Mouse (Mus musculus): ENCODE measurements around the gene Atp8a2.
A peak's percentile ranks its signal among the peaks of the same experiment; 100 is the strongest.
"Not testable (repeated sequence)": the region's sequence is repeated elsewhere in the genome, so short reads cannot be mapped to it uniquely, and the experiment has no call there.

Gene Atp8a2

GRCm38 (mm10) chr14:59638906-59639703, 557.9 kb downstream of the Atp8a2 start:
- DNase-seq, result no peak

DNA sequence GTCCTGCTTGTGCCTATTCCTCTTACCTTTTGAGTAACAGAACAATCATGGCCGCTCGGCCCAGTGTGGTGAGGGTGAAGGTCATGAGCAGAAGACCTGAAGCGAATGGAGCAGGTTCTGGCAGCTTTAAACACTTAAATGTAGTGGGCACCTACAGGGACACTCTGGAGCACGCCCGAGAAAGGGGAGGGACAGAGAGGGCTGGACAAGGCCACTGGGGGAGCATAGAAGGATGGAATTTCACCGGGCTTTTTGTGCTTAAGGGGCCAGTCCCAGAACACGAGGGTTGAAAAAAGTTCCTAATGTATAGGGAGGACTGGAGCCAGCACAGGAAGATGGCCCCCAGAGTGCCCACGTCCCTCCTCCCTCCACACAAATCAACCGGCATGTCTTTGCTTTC, 563.0 kb downstream of the Atp8a2 start:
- no peak for DNase-seq

GRCm38 (mm10) chr14:59633295-59633898, 563.6 kb downstream of the Atp8a2 start:
- no peak for DNase-seq

DNA sequence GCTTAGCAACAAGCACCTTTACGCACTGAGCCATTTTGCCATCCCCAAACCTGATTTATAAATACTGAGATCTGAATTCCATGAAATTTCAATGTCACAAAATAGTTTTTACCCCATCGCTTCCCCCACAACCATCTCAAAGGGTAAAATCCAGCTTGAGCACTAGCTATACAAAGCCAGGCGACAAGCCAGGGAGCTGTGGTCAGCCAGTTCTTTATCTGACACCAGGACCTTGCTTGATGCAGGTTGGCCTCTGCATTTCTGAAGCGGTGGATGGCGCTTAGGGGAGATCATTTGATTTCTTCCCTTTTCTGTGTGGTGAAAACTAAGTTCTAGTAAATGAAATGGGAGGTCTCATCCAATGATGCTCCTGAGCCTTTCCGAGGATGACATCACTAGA, 564.9 kb downstream of the Atp8a2 start:
- DNase-seq, result no peak

GRCm38 (mm10) chr14:59630096-59630495, 566.9 kb downstream of the Atp8a2 start:
- no peak for DNase-seq

DNA sequence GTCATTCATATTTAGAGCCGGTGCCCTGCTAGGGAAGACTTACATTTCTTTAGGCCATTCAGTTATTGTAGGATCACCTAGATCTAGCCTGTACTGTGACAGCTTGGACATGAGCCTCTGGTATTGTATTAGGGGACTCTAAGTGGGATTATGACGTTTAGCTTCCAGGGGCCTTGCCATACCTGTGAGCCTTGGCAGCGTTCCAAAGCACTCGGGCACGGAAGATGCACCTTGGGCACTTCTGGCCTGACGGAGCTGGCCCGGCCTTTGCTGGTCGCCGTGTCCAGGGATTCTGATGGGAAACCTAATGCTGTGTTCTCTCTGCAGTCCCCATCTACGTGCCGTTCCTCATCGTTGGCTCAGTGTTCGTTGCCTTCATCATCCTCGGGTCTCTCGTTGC, 567.7 kb downstream of the Atp8a2 start:
- DNase-seq, result no peak

- DNase-seq, result no peak
These were observed 569.2 kb downstream of the Atp8a2 start for GRCm38 (mm10) chr14:59627823-59628222.

- DNase-seq, result no peak
These were observed 569.8 kb downstream of the Atp8a2 start for GRCm38 (mm10) chr14:59627142-59627680.

DNA sequence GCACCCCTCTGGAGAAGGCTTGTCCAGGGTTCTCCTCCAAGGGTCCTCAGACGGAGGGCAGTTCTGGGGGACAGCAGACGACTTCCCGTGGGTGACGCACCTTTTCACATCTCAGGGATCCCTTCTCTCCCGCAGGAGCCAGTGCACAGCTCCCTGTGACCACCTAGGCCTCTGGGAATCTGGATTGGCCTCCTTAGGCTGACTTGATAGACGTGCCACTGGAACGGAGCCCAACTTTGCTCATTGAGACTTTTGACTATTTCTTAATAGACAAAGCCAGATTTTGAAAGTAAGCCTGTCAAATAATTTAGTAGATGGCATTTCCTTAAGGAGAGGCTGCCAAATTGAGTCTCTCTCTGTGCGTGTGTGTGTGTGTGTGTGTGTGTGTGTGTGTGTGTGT, 570.3 kb downstream of the Atp8a2 start:
- no peak for DNase-seq

GRCm38 (mm10) chr14:59625806-59626364, 571.1 kb downstream of the Atp8a2 start:
- DNase-seq, result no peak

DNA sequence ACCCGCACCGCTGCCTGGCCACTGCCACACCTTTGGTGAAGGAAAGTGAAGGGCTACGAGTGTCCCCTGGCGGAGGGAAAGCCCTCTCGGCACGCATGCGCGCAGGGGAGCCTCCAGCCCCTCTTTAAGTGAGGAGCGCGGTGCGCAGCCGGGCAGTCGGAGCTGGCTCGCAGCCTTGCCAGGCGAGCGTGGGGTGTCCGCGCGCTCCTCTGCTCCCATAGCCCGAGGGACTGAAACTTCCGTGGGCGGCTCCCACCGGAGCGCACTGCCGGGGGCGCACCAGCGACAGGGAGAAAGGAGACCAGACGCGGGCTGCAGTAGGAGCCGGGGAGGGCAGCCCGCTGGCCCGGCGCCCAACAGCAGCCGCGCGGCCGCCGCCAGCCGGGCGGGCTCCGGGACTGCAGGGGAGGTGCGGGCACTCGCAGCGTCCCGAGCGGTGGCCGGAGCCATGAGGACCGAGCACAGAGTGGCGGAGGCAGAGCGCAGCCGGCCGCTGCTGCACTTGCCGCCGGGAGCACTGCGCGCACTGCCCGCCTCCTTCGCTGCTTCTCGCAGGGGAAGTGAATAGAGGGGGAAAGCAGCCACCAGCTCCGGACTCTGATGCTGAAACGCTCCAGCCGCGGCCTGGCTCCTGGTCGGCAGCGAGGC, 571.7 kb downstream of the Atp8a2 start, which contains the start of gene Shisa2:
Gene Shisa2, plus strand, starts transcription at position 151 of the 648 bp plus-strand sequence.
- peak; percentile 10 to 24 for DNase-seq

GRCm38 (mm10) chr14:59624326-59624885, 572.6 kb downstream of the Atp8a2 start:
- no peak for DNase-seq

- no peak for DNase-seq
These were observed 580.2 kb downstream of the Atp8a2 start for GRCm38 (mm10) chr14:59616802-59617201.

GRCm38 (mm10) chr14:59614149-59614548, 582.8 kb downstream of the Atp8a2 start:
- DNase-seq, result not testable (repeated sequence)

GRCm38 (mm10) chr14:59612920-59613625, 583.9 kb downstream of the Atp8a2 start:
- DNase-seq, result peak; percentile 53 to 58

DNA sequence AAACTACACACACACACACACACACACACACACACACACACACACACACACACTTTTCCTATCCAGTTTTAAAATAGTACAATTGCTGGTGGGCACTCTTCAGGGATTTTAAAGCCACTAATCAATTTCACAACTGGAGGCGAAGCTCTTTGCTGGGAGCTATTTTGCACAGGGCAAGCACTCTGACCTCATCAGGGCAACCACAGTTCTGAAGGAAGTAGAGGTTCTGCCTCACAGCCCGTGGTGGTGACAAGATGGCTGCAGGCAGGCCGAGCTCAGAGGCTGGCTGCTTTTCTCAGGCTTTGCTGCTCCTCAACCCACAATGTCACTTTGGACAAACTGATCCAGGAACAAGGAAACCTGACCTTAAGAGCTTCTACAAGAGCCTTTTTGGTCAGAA, 590.0 kb downstream of the Atp8a2 start:
- no peak for DNase-seq

GRCm38 (mm10) chr14:59605671-59606353, 591.2 kb downstream of the Atp8a2 start:
- DNase-seq, result peak; percentile 65 to 76

GRCm38 (mm10) chr14:59604002-59604645, 592.9 kb downstream of the Atp8a2 start:
- DNase-seq, result peak in 1 of 2 experiments; percentile 30

DNA sequence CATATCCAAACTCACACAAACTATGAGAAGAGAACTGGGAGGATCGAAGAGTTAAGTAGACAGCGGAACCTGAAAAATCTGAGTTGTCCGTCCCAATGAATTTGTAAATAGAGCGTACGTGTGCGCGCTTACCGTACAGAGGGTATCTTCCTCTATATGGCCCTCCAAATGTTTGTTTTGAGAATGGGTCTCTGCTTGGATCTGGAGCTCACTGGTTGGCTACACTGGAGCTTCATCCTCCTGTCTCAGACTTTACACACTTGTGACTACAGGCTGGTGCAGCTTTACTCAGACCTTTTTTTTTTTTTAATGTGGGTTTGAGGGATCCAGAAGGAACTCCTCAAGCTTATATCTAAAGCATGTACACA, 598.7 kb downstream of the Atp8a2 start:
- DNase-seq, result no peak

GRCm38 (mm10) chr14:59597398-59598259, 599.4 kb downstream of the Atp8a2 start, which contains the start of gene Cdadc1:
TSS of gene Cdadc1 (minus strand) at chr14:59597959.
- peak; percentile 91 to 98 for DNase-seq
